Comparison of ENCODE assay signal across 23 mouse cellular contexts in genomic region chr2:135869637-135870036, GRCm38 (mm10).
"Had no signal": no experiment of that assay in that cellular context is flagged by ENCODE, and none has a peak within 500 bp of the region (broad histone marks: within the 10 kb centered on the region; RNA-seq: fewer than 3 reads in every experiment).

No protein-coding gene starts in this region.

- ATAC-seq: hindbrain, postnatal 0 days; intestine, embryonic 16.5 days had no signal

- H3K4me3 ChIP-seq: gastrocnemius, adult 2 months; heart, embryonic 12.5 days; hindbrain, embryonic 13.5 days; hindbrain, embryonic 15.5 days; kidney, embryonic 15.5 days; limb, embryonic 13.5 days; limb, embryonic 15.5 days had no signal

- H3K4me1 ChIP-seq: hindbrain, embryonic 15.5 days had no signal

- H3K9ac ChIP-seq: heart, embryonic 12.5 days; hindbrain, embryonic 13.5 days; hindbrain, embryonic 15.5 days; kidney, embryonic 15.5 days; limb, embryonic 13.5 days; limb, embryonic 15.5 days had no signal

- H3K36me3 ChIP-seq: heart, embryonic 12.5 days; hindbrain, embryonic 13.5 days; hindbrain, embryonic 15.5 days; kidney, embryonic 15.5 days; limb, embryonic 13.5 days; limb, embryonic 15.5 days had no signal

- DNase-seq: gastrocnemius, adult 2 months; gastrocnemius, postnatal 10 days; gastrocnemius, postnatal 25 days; heart, adult 18-20 months; heart, postnatal 10 days; heart, postnatal 36 days; kidney, adult 11 months; kidney, adult 2 months; kidney, adult 9 months; kidney, postnatal 14 days; kidney, postnatal 36 days; layer of hippocampus, adult 9-11 months; layer of hippocampus, postnatal 36 days; left cerebral cortex, postnatal 4 days had no signal

- H3K27me3 ChIP-seq: heart, embryonic 12.5 days; hindbrain, embryonic 13.5 days; hindbrain, embryonic 15.5 days; kidney, embryonic 15.5 days; limb, embryonic 13.5 days; limb, embryonic 15.5 days had no signal

- H3K9me3 ChIP-seq: heart, embryonic 12.5 days; hindbrain, embryonic 13.5 days; hindbrain, embryonic 15.5 days; kidney, embryonic 15.5 days; limb, embryonic 13.5 days; limb, embryonic 15.5 days had no signal

- H3K27ac ChIP-seq: gastrocnemius, adult 2 months; hindbrain, embryonic 13.5 days; hindbrain, embryonic 15.5 days; hindbrain, postnatal 0 days; kidney, embryonic 15.5 days; kidney, postnatal 0 days; limb, embryonic 13.5 days; limb, embryonic 15.5 days had no signal

- H3K4me2 ChIP-seq: heart, embryonic 12.5 days; hindbrain, embryonic 13.5 days; hindbrain, embryonic 15.5 days; kidney, embryonic 15.5 days; limb, embryonic 13.5 days; limb, embryonic 15.5 days had no signal
